Mouse (Mus musculus): ENCODE results near the gene Capn11. TPM values are rescaled to one million over a fixed set of nuclear protein-coding genes. Genes with fewer than 3 reads are reported as not detected.

The Capn11 gene
- polyA plus RNA-seq, 1 experiment from 2014 or later, result not detected

DNA sequence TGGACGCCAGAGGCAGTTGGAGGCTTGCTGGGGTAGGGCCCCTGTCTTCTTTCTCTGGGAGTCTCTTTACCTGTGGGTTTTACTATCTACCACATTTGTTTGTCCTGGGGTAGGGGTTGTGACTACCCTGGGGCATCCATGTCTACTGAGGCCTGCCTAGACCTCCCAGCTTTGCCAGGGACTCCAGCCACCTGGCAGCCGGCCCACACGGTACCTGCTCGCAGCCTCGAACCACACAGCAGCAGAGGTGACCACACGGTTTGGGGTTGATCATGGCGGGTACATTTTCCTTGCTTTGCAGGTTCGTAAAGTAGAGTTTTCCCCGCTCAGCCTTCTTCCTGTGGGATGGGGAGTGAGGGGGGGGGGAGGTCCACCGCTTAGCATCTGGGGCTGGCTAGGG is 8.4 kb upstream of the Capn11 start:
- Histone ChIP-seq H3K4me2 (no peak overlapping the region), H3K36me3 (ENCODE audit: insufficient read depth) (peaks cover 82% of the 10 kb centered on the region), H3K4me1 (ENCODE audit: insufficient read depth) (no peaks in the 10 kb centered on the region), H3K4me3 (ENCODE audit: low read depth, low read length) (no peak overlapping the region), H3K27me3 (ENCODE audit: insufficient read depth, low read length) (no peaks in the 10 kb centered on the region), H3K9ac (no peak overlapping the region), H3K27ac (ENCODE audit: low read depth) (no peak overlapping the region), H3K9me3 (ENCODE audit: low read depth, low read length) (no peaks in the 10 kb centered on the region)
- no peak for TF ChIP-seq CTCF (IDR thresholded peaks at IDR 0.05; ENCODE audit: low read depth)
- WGBS, result 85% methylated on average over 10 of the region's 10 CpGs
- no peak for DNase-seq
- no peak for ATAC-seq (ENCODE audit: insufficient read depth)

DNA sequence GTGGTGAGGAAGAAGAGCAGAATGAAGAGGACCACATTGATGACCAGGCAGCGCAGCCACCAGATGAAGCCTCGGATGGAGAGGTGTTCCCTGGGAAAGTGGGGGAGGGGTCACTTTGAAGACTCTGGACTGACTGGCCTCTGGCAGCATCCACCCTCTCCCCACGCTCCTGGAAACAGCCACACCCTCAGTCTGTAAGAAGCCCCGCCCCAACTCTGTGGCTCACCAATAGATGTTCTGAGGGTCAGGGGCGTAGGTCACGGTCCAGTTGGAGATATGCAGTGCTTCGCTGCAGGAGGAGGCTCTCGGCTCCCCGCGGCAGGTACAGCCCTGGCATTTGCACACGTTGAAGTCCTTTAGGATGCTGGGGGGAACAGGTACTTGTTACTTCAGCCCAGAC is 7.0 kb upstream of the Capn11 start:
- no peak overlapping the region for H3K27ac ChIP-seq (ENCODE audit: low read depth)
- WGBS, result 68% methylated on average over 11 of the region's 11 CpGs
- peaks cover 88% of the 10 kb centered on the region for H3K36me3 ChIP-seq (ENCODE audit: insufficient read depth)
- no peak overlapping the region for H3K9ac ChIP-seq
- no peak for DNase-seq
- no peaks in the 10 kb centered on the region for H3K27me3 ChIP-seq (ENCODE audit: insufficient read depth, low read length)
- no peak overlapping the region for H3K4me3 ChIP-seq (ENCODE audit: low read depth, low read length)
- no peaks in the 10 kb centered on the region for H3K9me3 ChIP-seq (ENCODE audit: low read depth, low read length)
- TF ChIP-seq CTCF (IDR thresholded peaks at IDR 0.05; ENCODE audit: low read depth), result no peak
- ATAC-seq (ENCODE audit: insufficient read depth), result no peak
- no peak overlapping the region for H3K4me2 ChIP-seq
- H3K4me1 ChIP-seq (ENCODE audit: insufficient read depth), result no peaks in the 10 kb centered on the region

GRCm38 (mm10) chr17:45664608-45665007 is 5.5 kb upstream of the Capn11 start:
- Histone ChIP-seq H3K36me3 (ENCODE audit: insufficient read depth) (peaks cover 77% of the 10 kb centered on the region), H3K4me1 (ENCODE audit: insufficient read depth) (no peaks in the 10 kb centered on the region)
- WGBS, result 84% methylated on average over 13 of the region's 13 CpGs

GRCm38 (mm10) chr17:45663106-45663919 is 4.2 kb upstream of the Capn11 start:
- Histone ChIP-seq H3K4me1 (ENCODE audit: insufficient read depth) (no peaks in the 10 kb centered on the region), H3K4me3 (ENCODE audit: low read depth, low read length) (no peak overlapping the region), H3K9me3 (ENCODE audit: low read depth, low read length) (no peaks in the 10 kb centered on the region), H3K4me2 (no peak overlapping the region; the same call in 1 of the 2 replicates), H3K27me3 (ENCODE audit: insufficient read depth, low read length) (no peaks in the 10 kb centered on the region), H3K9ac (no peak overlapping the region), H3K36me3 (ENCODE audit: insufficient read depth) (peaks cover 71% of the 10 kb centered on the region), H3K27ac (ENCODE audit: low read depth) (no peak overlapping the region)
- TF ChIP-seq CTCF (IDR thresholded peaks at IDR 0.05; ENCODE audit: low read depth), result peak; percentile 98
- DNase-seq (peak; percentile 88), ATAC-seq (ENCODE audit: insufficient read depth) (peak; percentile 36; the same call in 1 of the 2 replicates)
- 24% methylated on average over 27 of the region's 27 CpGs for WGBS

More at GRCm38 (mm10) chr17:45664608-45665007, 5.5 kb upstream of the Capn11 start:
- ATAC-seq (ENCODE audit: insufficient read depth) (no peak), DNase-seq (no peak)
- Histone ChIP-seq H3K27ac (ENCODE audit: low read depth) (no peak overlapping the region), H3K4me3 (ENCODE audit: low read depth, low read length) (no peak overlapping the region), H3K9ac (no peak overlapping the region), H3K27me3 (ENCODE audit: insufficient read depth, low read length) (no peaks in the 10 kb centered on the region), H3K4me2 (no peak overlapping the region), H3K9me3 (ENCODE audit: low read depth, low read length) (no peaks in the 10 kb centered on the region)
- TF ChIP-seq CTCF (IDR thresholded peaks at IDR 0.05; ENCODE audit: low read depth), result no peak

- H3K9me3 ChIP-seq (ENCODE audit: low read depth, low read length), result no peaks in the 10 kb centered on the region
- H3K9ac ChIP-seq, result no peak overlapping the region
- TF ChIP-seq CTCF (IDR thresholded peaks at IDR 0.05; ENCODE audit: low read depth), result peak; percentile 38
- H3K36me3 ChIP-seq (ENCODE audit: insufficient read depth), result peaks cover 2% of the 10 kb centered on the region; the same call in 1 of the 2 replicates
- DNase-seq (peak; percentile 38), ATAC-seq (ENCODE audit: insufficient read depth) (no peak)
- no peaks in the 10 kb centered on the region for H3K4me1 ChIP-seq (ENCODE audit: insufficient read depth)
- WGBS, result 24% methylated on average over 6 of the region's 6 CpGs
- H3K4me2 ChIP-seq, result no peak overlapping the region
- H3K27ac ChIP-seq (ENCODE audit: low read depth), result no peak overlapping the region
- H3K27me3 ChIP-seq (ENCODE audit: insufficient read depth, low read length), result no peaks in the 10 kb centered on the region
- no peak overlapping the region for H3K4me3 ChIP-seq (ENCODE audit: low read depth, low read length)
Measured at GRCm38 (mm10) chr17:45655820-45656219, 3.3 kb downstream of the Capn11 start.

GRCm38 (mm10) chr17:45653233-45653632 is 5.9 kb downstream of the Capn11 start:
- Histone ChIP-seq H3K36me3 (ENCODE audit: insufficient read depth) (no peaks in the 10 kb centered on the region), H3K4me3 (ENCODE audit: low read depth, low read length) (no peak overlapping the region), H3K27ac (ENCODE audit: low read depth) (no peak overlapping the region), H3K4me1 (ENCODE audit: insufficient read depth) (no peaks in the 10 kb centered on the region), H3K4me2 (no peak overlapping the region), H3K9ac (no peak overlapping the region), H3K27me3 (ENCODE audit: insufficient read depth, low read length) (no peaks in the 10 kb centered on the region), H3K9me3 (ENCODE audit: low read depth, low read length) (no peaks in the 10 kb centered on the region)
- ATAC-seq (ENCODE audit: insufficient read depth), result no peak
- 62% methylated on average over 7 of the region's 7 CpGs for WGBS
- no peak for DNase-seq
- TF ChIP-seq CTCF (IDR thresholded peaks at IDR 0.05; ENCODE audit: low read depth), result no peak

DNA sequence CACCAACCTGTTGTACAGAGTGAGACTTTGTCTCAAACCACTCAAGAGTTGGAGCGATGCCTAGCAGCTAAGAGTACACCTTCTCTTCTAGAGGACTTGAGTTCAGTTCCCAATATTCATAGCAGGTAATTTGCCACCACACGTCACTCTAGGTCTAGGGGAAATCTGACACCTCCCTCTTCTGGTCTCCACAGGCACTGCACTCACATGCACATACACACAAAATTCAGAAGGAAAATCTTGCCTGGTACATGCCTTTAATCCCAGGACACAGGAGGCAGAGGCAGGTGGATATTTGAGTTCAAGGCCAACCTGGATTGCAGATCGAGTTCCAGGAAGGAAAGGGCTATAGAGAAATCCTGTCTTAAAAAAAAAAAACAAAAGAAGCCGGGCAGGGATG is 14.9 kb downstream of the Capn11 start:
- Histone ChIP-seq H3K9ac (no peak overlapping the region), H3K4me3 (ENCODE audit: low read depth, low read length) (no peak overlapping the region), H3K36me3 (ENCODE audit: insufficient read depth) (no peaks in the 10 kb centered on the region), H3K9me3 (ENCODE audit: low read depth, low read length) (no peaks in the 10 kb centered on the region), H3K4me2 (no peak overlapping the region), H3K4me1 (ENCODE audit: insufficient read depth) (no peaks in the 10 kb centered on the region), H3K27ac (ENCODE audit: low read depth) (no peak overlapping the region), H3K27me3 (ENCODE audit: insufficient read depth, low read length) (no peaks in the 10 kb centered on the region)
- WGBS, result 90% methylated on average over 4 of the region's 4 CpGs
- DNase-seq (no peak), ATAC-seq (ENCODE audit: insufficient read depth) (no peak)
- TF ChIP-seq CTCF (IDR thresholded peaks at IDR 0.05; ENCODE audit: low read depth), result peak; percentile 23
